ENCODE assay signal across 1 mouse cellular context in genomic region chr16:20547423-20547822, GRCm38 (mm10).
TF ChIP-seq lines count a peak whose summit lies in the region.

No protein-coding gene starts in this region.

TF ChIP-seq in MEL, 35 proteins besides CTCF, POLR2A, EP300 and RAD21:
- no peak for TF ChIP-seq SMC3 (IDR thresholded peaks at IDR 0.05; ENCODE audit: low read depth, low read length)
- TF ChIP-seq ZMIZ1 (IDR thresholded peaks at IDR 0.05; ENCODE audit: low read depth, low read length) = no peak
- no peak for TF ChIP-seq MAX (IDR thresholded peaks at IDR 0.05; ENCODE audit: low read length)
- TF ChIP-seq UBTF (IDR thresholded peaks at IDR 0.05; ENCODE audit: borderline replicate concordance, insufficient read depth, low read depth, low read length) = no peak
- no peak for TF ChIP-seq MAFK (IDR thresholded peaks at IDR 0.05; ENCODE audit: borderline replicate concordance, low read depth, low read length)
- no peak for TF ChIP-seq NRF1 (IDR thresholded peaks at IDR 0.05; ENCODE audit: insufficient read depth, low read depth, low read length, poor library complexity, severe bottlenecking)
- no peak for TF ChIP-seq MEF2A (IDR thresholded peaks at IDR 0.05; ENCODE audit: extremely low read depth, insufficient replicate concordance, low read depth, low read length, poor library complexity, severe bottlenecking)
- TF ChIP-seq E2F4 (IDR thresholded peaks at IDR 0.05; ENCODE audit: borderline replicate concordance, low read depth, low read length) = no peak
